Mouse (Mus musculus): Measurements from ENCODE around the gene Immp2l. TPM values are rescaled to one million over a fixed set of nuclear protein-coding genes. Genes with fewer than 3 reads are reported as not detected.

Gene Immp2l
- polyA plus RNA-seq, 1 experiment: 4.2 TPM

- DNase-seq (ENCODE audit: low read depth, low spot score): no peak
- 70% methylated on average over 3 of the region's 3 CpGs for WGBS
Measured at GRCm38 (mm10) chr12:41134885-41135284, 111.0 kb downstream of the Immp2l start.

- 90% methylated on average over 4 of the region's 4 CpGs for WGBS
Measured at GRCm38 (mm10) chr12:41159543-41159942, 135.7 kb downstream of the Immp2l start.

GRCm38 (mm10) chr12:41167802-41168201, 143.9 kb downstream of the Immp2l start:
- no peak for DNase-seq (ENCODE audit: low read depth, low spot score)
- 92% methylated on average over 4 of the region's 4 CpGs for WGBS

More at GRCm38 (mm10) chr12:41159543-41159942, 135.7 kb downstream of the Immp2l start:
- DNase-seq (ENCODE audit: low read depth, low spot score): no peak

- no peak for DNase-seq (ENCODE audit: low read depth, low spot score)
- 58% methylated on average over 1 of the region's 1 CpGs for WGBS
Measured at GRCm38 (mm10) chr12:41170051-41170450, 146.2 kb downstream of the Immp2l start.

GRCm38 (mm10) chr12:41182856-41183255, 159.0 kb downstream of the Immp2l start:
- no peak for DNase-seq (ENCODE audit: low read depth, low spot score)

GRCm38 (mm10) chr12:41185060-41185459, 161.2 kb downstream of the Immp2l start:
- WGBS: 83% methylated on average over 4 of the region's 4 CpGs
- DNase-seq (ENCODE audit: low read depth, low spot score): no peak

GRCm38 (mm10) chr12:41185509-41185908, 161.6 kb downstream of the Immp2l start:
- 94% methylated on average over 6 of the region's 6 CpGs for WGBS
- DNase-seq (ENCODE audit: low read depth, low spot score): no peak

- WGBS: 58% methylated on average over 3 of the region's 3 CpGs
- DNase-seq (ENCODE audit: low read depth, low spot score): no peak
Measured at GRCm38 (mm10) chr12:41192829-41193228, 168.9 kb downstream of the Immp2l start.

- DNase-seq (ENCODE audit: low read depth, low spot score): no peak
- 88% methylated on average over 2 of the region's 2 CpGs for WGBS
Measured at GRCm38 (mm10) chr12:41196374-41196773, 172.5 kb downstream of the Immp2l start.

GRCm38 (mm10) chr12:41215186-41215585, 191.3 kb downstream of the Immp2l start:
- DNase-seq (ENCODE audit: low read depth, low spot score): no peak
- 66% methylated on average over 1 of the region's 1 CpGs for WGBS

- WGBS: 69% methylated on average over 3 of the region's 3 CpGs
- no peak for DNase-seq (ENCODE audit: low read depth, low spot score)
Measured at GRCm38 (mm10) chr12:41221893-41222292, 198.0 kb downstream of the Immp2l start.

GRCm38 (mm10) chr12:41223686-41224085, 199.8 kb downstream of the Immp2l start:
- no peak for DNase-seq (ENCODE audit: low read depth, low spot score)
- 80% methylated on average over 1 of the region's 1 CpGs for WGBS

GRCm38 (mm10) chr12:41224538-41224937, 200.6 kb downstream of the Immp2l start:
- WGBS: 77% methylated on average over 4 of the region's 4 CpGs
- DNase-seq (ENCODE audit: low read depth, low spot score): no peak

GRCm38 (mm10) chr12:41231966-41232365, 208.1 kb downstream of the Immp2l start:
- WGBS: 47% methylated on average over 2 of the region's 2 CpGs
- no peak for DNase-seq (ENCODE audit: low read depth, low spot score)

GRCm38 (mm10) chr12:41237880-41238279, 214.0 kb downstream of the Immp2l start:
- 66% methylated on average over 3 of the region's 3 CpGs for WGBS
- DNase-seq (ENCODE audit: low read depth, low spot score): no peak

- 68% methylated on average over 2 of the region's 2 CpGs for WGBS
- no peak for DNase-seq (ENCODE audit: low read depth, low spot score)
Measured at GRCm38 (mm10) chr12:41241221-41241620, 217.3 kb downstream of the Immp2l start.

GRCm38 (mm10) chr12:41248254-41248653, 224.4 kb downstream of the Immp2l start:
- WGBS: 96% methylated on average over 1 of the region's 1 CpGs
- no peak for DNase-seq (ENCODE audit: low read depth, low spot score)

- 80% methylated on average over 3 of the region's 3 CpGs for WGBS
Measured at GRCm38 (mm10) chr12:41250123-41250522, 226.2 kb downstream of the Immp2l start.

GRCm38 (mm10) chr12:41257905-41258304, 234.0 kb downstream of the Immp2l start:
- no peak for DNase-seq (ENCODE audit: low read depth, low spot score)
- WGBS: 83% methylated on average over 2 of the region's 2 CpGs

More at GRCm38 (mm10) chr12:41250123-41250522, 226.2 kb downstream of the Immp2l start:
- DNase-seq (ENCODE audit: low read depth, low spot score): no peak

GRCm38 (mm10) chr12:41259608-41260007, 235.7 kb downstream of the Immp2l start:
- no peak for DNase-seq (ENCODE audit: low read depth, low spot score)
- 70% methylated on average over 2 of the region's 2 CpGs for WGBS

- DNase-seq (ENCODE audit: low read depth, low spot score): no peak
- WGBS: 92% methylated on average over 8 of the region's 8 CpGs
Measured at GRCm38 (mm10) chr12:41274136-41274535, 250.2 kb downstream of the Immp2l start.

GRCm38 (mm10) chr12:41275361-41275760, 251.5 kb downstream of the Immp2l start:
- 44% methylated on average over 3 of the region's 3 CpGs for WGBS
- DNase-seq (ENCODE audit: low read depth, low spot score): no peak
